Mouse (Mus musculus) neural tube, embryonic 14.5 days (tissue): ENCODE data around the gene Irgc1. TPM values are rescaled to one million over a fixed set of nuclear protein-coding genes. Genes with fewer than 3 reads are reported as not detected.

ENCODE experiments used
- ATAC-seq: fragments of 200-750 bp; cut with Nextera tagmentation; 2 replicates; pipeline ENCODE4 v1.8.0; 2017; ENCODE audit warnings: low read depth, mild to moderate bottlenecking, moderate TSS enrichment, moderate library complexity
- H3K27ac ChIP-seq: fragments of 300-500 bp; sonication (generic); 2 replicates; pipeline ENCODE4 v1.5.1; 2014; ENCODE audit warnings: low read depth, mild to moderate bottlenecking, control low read depth, low read length, moderate library complexity, mixed read lengths
- H3K27me3 ChIP-seq: fragments of 300-500 bp; sonication (generic); 2 replicates; pipeline ENCODE4 v1.6.1; 2014; ENCODE audit warnings: low read length; ENCODE audit not compliant: control insufficient read depth, insufficient read depth
- H3K36me3 ChIP-seq: fragments of 300-500 bp; sonication (generic); 2 replicates; pipeline ENCODE4 v1.6.1; 2014; ENCODE audit warnings: low read length, mixed read lengths; ENCODE audit not compliant: control insufficient read depth, insufficient read depth
- H3K4me1 ChIP-seq: fragments of 300-500 bp; sonication (generic); 2 replicates; pipeline ENCODE4 v1.6.1; 2014; ENCODE audit warnings: low read length; ENCODE audit not compliant: control insufficient read depth, insufficient read depth
- H3K4me2 ChIP-seq: fragments of 300-500 bp; sonication (generic); 2 replicates; pipeline ENCODE4 v1.6.1; 2014; ENCODE audit warnings: mild to moderate bottlenecking, low read depth, low read length, control low read depth
- H3K4me3 ChIP-seq: fragments of 300-500 bp; sonication (generic); 2 replicates; pipeline ENCODE4 v1.5.1; 2014; ENCODE audit warnings: low read depth, low read length, control low read depth, mixed read lengths
- H3K9ac ChIP-seq: fragments of 300-500 bp; sonication (generic); replicated peaks from 2 replicates; pipeline ENCODE4 v1.6.1; 2014; ENCODE audit warnings: low read depth, mild to moderate bottlenecking, control low read depth, low read length, mixed read lengths
- H3K9me3 ChIP-seq: fragments of 300-500 bp; sonication (generic); 2 replicates; pipeline ENCODE4 v1.6.1; 2016; ENCODE audit warnings: low read length; ENCODE audit not compliant: control insufficient read depth
- WGBS: fragments of 180-500 bp; shearing (Covaris S2); extraction: QIAGEN DNeasy Blood & Tissue Kit; methylation state at CpG from one replicate; pipeline ENCODE4 v1.1.7; 2014; 5-methylcytosine and 5-hydroxymethylcytosine counted together
- polyA plus RNA-seq: library from polyadenylated mRNA; unstranded; fragments of >200 nt; fragmentation: Nextera tagmentation; extraction: Ambion mirVana; gene quantifications from 2 replicates; pipeline ENCODE4 v1.2.1, GENCODE M21; 2014

The Irgc1 gene
- polyA plus RNA-seq, 1 experiment from 2014 or later = not detected

- H3K36me3 ChIP-seq = no peaks in the 10 kb centered on the region
- no peak overlapping the region for H3K27ac ChIP-seq
- WGBS = 87% methylated on average over 2 of the region's 3 CpGs
- H3K4me1 ChIP-seq = peaks cover 2% of the 10 kb centered on the region; the same call in 1 of the 2 replicates
- no peak overlapping the region for H3K4me3 ChIP-seq
- no peaks in the 10 kb centered on the region for H3K9me3 ChIP-seq
- no peak overlapping the region for H3K4me2 ChIP-seq
- no peak overlapping the region for H3K9ac ChIP-seq
- no peak for ATAC-seq
- no peaks in the 10 kb centered on the region for H3K27me3 ChIP-seq
Measured at GRCm38 (mm10) chr7:24394054-24394453, 58.0 kb downstream of the Irgc1 start.

GRCm38 (mm10) chr7:24391687-24392086 lies 60.4 kb downstream of the Irgc1 start:
- Histone ChIP-seq H3K9ac (no peak overlapping the region), H3K27ac (peak overlapping the region; percentile 64), H3K36me3 (no peaks in the 10 kb centered on the region), H3K27me3 (no peaks in the 10 kb centered on the region), H3K4me3 (no peak overlapping the region), H3K9me3 (no peaks in the 10 kb centered on the region), H3K4me2 (no peak overlapping the region), H3K4me1 (peaks cover 2% of the 10 kb centered on the region; the same call in 1 of the 2 replicates)
- 89% methylated on average over 2 of the region's 2 CpGs for WGBS
- ATAC-seq = no peak

- Histone ChIP-seq H3K4me3 (peak overlapping the region; percentile 11; the same call in 1 of the 2 replicates), H3K36me3 (no peaks in the 10 kb centered on the region), H3K27ac (peak overlapping the region; percentile 64), H3K4me2 (peak overlapping the region; percentile 34; the same call in 1 of the 2 replicates), H3K9ac (no peak overlapping the region), H3K4me1 (peaks cover 2% of the 10 kb centered on the region; the same call in 1 of the 2 replicates), H3K9me3 (no peaks in the 10 kb centered on the region), H3K27me3 (no peaks in the 10 kb centered on the region)
- 3% methylated on average over 5 of the region's 5 CpGs for WGBS
- ATAC-seq = peak; percentile 93
Measured at GRCm38 (mm10) chr7:24391077-24391476, 61.0 kb downstream of the Irgc1 start.

DNA sequence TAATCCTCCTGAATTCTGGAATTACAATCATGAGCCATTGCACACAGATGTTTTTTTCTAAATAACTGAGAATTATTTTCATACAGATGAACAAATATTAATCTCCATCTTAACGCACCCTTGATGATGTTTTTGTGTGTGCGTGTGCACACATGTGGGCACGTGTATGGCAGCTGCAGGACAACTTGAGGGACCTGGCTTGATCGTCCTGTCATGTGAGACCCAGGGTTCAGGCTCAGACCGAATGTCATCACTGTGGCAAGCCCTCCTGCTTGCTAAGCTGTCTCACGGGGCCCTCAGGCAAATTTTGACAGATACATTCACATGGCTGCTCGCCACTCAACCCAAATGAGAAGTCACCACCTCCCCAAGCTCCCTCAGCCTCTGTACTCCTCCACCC lies 61.6 kb downstream of the Irgc1 start:
- 23% methylated on average over 7 of the region's 7 CpGs for WGBS
- Histone ChIP-seq H3K9me3 (no peaks in the 10 kb centered on the region), H3K27ac (peak overlapping the region; percentile 25; the same call in 1 of the 2 replicates), H3K4me3 (no peak overlapping the region), H3K27me3 (no peaks in the 10 kb centered on the region), H3K4me1 (peaks cover 2% of the 10 kb centered on the region; the same call in 1 of the 2 replicates), H3K9ac (no peak overlapping the region), H3K4me2 (peak overlapping the region; percentile 34; the same call in 1 of the 2 replicates), H3K36me3 (no peaks in the 10 kb centered on the region)
- ATAC-seq = peak; percentile 35

DNA sequence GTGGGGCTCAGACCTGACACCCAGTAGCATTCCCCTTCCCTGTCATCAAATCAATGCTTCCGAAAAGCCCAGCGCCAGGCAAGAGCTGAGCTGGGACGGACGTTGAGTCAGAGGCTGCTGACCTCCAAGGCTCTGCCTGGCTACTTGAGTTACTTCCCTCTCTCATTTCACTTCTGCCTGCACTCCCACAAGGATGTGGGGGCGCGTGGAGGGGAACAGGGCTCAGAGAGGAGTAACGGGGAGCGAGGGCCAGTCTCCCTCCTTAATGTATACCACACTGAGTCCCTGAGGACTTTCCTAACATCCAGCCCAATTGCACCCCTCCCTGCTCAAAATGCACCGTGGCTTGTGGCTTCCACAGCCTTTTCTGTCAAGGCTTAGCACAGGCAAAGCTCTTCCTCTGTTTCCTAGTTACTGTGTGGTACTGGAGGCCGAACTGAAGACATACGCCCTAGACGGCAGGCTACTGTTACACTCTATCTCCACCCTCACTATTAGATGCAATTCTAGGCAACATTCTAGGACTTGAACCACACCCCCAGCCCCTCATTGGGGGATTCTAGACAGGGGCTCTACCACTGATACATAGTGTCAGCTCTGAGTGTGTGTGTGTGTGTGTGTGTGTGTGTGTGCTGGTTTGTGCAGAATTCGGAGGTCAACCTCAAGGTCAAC lies 62.4 kb downstream of the Irgc1 start:
- H3K4me1 ChIP-seq = peaks cover 2% of the 10 kb centered on the region; the same call in 1 of the 2 replicates
- no peak overlapping the region for H3K4me2 ChIP-seq
- no peak for ATAC-seq
- WGBS = 59% methylated on average over 13 of the region's 13 CpGs
- no peaks in the 10 kb centered on the region for H3K9me3 ChIP-seq
- no peak overlapping the region for H3K4me3 ChIP-seq
- no peaks in the 10 kb centered on the region for H3K36me3 ChIP-seq
- H3K27me3 ChIP-seq = no peaks in the 10 kb centered on the region
- no peak overlapping the region for H3K9ac ChIP-seq
- 0 out of 2 replicates have a peak overlapping the region, but pooled peaks have one; percentile 28 for H3K27ac ChIP-seq

- no peak overlapping the region for H3K9ac ChIP-seq
- no peaks in the 10 kb centered on the region for H3K27me3 ChIP-seq
Measured at GRCm38 (mm10) chr7:24387059-24387556, 65.0 kb downstream of the Irgc1 start.

DNA sequence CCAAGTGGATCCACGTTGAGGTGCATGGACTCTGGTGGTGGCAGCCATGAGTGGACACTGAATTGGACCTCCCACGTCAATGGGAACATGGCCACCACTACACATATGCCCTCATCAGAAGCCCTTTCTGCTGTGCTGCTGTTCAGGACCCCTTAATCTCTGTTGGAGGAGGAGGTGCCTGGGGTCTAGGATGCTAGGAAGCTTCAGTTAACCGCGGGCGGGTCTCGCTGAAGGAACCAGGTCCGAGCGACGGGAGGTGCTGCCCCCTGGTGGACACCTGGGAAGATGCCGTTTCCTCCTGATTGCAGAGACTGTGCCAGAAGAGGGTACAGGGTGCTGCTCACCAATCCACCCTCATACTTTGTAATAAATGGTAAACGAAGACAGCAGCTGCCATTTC lies 67.3 kb downstream of the Irgc1 start:
- Histone ChIP-seq H3K4me2 (no peak overlapping the region), H3K36me3 (no peaks in the 10 kb centered on the region), H3K4me3 (no peak overlapping the region), H3K9me3 (no peaks in the 10 kb centered on the region), H3K4me1 (0 out of 2 replicates have a peak, but pooled peaks cover 2% of the 10 kb centered on the region), H3K27me3 (no peaks in the 10 kb centered on the region), H3K27ac (no peak overlapping the region), H3K9ac (no peak overlapping the region)
- ATAC-seq = peak; percentile 32; the same call in 1 of the 2 replicates
- WGBS = 10% methylated on average over 11 of the region's 11 CpGs

More at GRCm38 (mm10) chr7:24387059-24387556, 65.0 kb downstream of the Irgc1 start:
- H3K36me3 ChIP-seq = no peaks in the 10 kb centered on the region
- ATAC-seq = no peak
- WGBS = 89% methylated on average over 10 of the region's 10 CpGs
- H3K9me3 ChIP-seq = no peaks in the 10 kb centered on the region
- H3K4me2 ChIP-seq = no peak overlapping the region
- H3K27ac ChIP-seq = no peak overlapping the region
- peaks cover 2% of the 10 kb centered on the region; the same call in 1 of the 2 replicates for H3K4me1 ChIP-seq
- H3K4me3 ChIP-seq = no peak overlapping the region

DNA sequence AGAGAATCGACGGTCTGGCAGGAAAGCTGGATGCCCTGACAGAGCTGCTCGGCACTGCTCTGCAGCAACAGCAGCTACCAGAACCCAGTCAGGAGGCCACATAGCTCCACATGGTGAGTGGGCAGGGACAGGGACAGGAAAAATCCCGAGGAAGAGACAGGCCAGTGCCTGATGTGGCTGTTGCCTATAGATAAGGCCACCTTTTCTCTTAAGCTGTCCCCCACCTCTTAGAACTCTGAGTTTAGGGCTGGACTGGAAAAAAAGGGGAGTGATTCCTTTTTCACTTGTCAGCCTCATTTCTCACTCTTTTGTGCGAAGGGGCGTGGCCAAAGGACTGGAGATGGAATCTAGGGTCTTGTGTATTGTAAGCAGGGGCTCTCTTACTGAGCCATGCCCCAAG lies 68.0 kb downstream of the Irgc1 start:
- 59% methylated on average over 6 of the region's 6 CpGs for WGBS
- Histone ChIP-seq H3K4me2 (no peak overlapping the region), H3K27me3 (no peaks in the 10 kb centered on the region), H3K4me1 (no peaks in the 10 kb centered on the region), H3K9ac (no peak overlapping the region), H3K9me3 (no peaks in the 10 kb centered on the region), H3K4me3 (no peak overlapping the region), H3K36me3 (no peaks in the 10 kb centered on the region), H3K27ac (no peak overlapping the region)
- no peak for ATAC-seq

GRCm38 (mm10) chr7:24382730-24383372 lies 69.2 kb downstream of the Irgc1 start:
- ATAC-seq = no peak
- H3K4me1 ChIP-seq = no peaks in the 10 kb centered on the region
- WGBS = 84% methylated on average over 16 of the region's 16 CpGs
- H3K27ac ChIP-seq = no peak overlapping the region
- H3K4me3 ChIP-seq = no peak overlapping the region
- H3K4me2 ChIP-seq = no peak overlapping the region
- no peaks in the 10 kb centered on the region for H3K9me3 ChIP-seq
- no peaks in the 10 kb centered on the region for H3K27me3 ChIP-seq
- no peak overlapping the region for H3K9ac ChIP-seq
- H3K36me3 ChIP-seq = no peaks in the 10 kb centered on the region
